Mouse (Mus musculus) limb, embryonic 14.5 days (tissue): ENCODE results near the gene BC048507. TPM values are rescaled to one million over a fixed set of nuclear protein-coding genes. Genes with fewer than 3 reads are reported as not detected.
A peak's percentile ranks its signal among the peaks of the same experiment; 100 is the strongest.
"Not testable (repeated sequence)": the region's sequence is repeated elsewhere in the genome, so short reads cannot be mapped to it uniquely, and the experiment has no call there.

Source experiments
- ATAC-seq: fragments of 200-750 bp; cut with Nextera tagmentation; 2 replicates; pipeline ENCODE4 v1.8.0; 2017; ENCODE audit warnings: low read depth, moderate number of reproducible peaks, moderate TSS enrichment; ENCODE audit not compliant: low FRiP score
- DNase-seq: peaks from one replicate; pipeline ENCODE4 v3.0.0-alpha.2; 2015; ENCODE audit warnings: low spot score
- H3K27ac ChIP-seq: fragments of 300-500 bp; sonication (generic); replicated peaks from 2 replicates; pipeline ENCODE4 v1.5.1; 2014; ENCODE audit warnings: low read depth, mild to moderate bottlenecking, low read length, moderate library complexity, mixed read lengths
- H3K27me3 ChIP-seq: fragments of 300-500 bp; sonication (generic); 2 replicates; pipeline ENCODE4 v1.6.1; 2014; ENCODE audit warnings: low read length, mixed read lengths; ENCODE audit not compliant: control insufficient read depth, insufficient read depth
- H3K36me3 ChIP-seq: fragments of 300-500 bp; sonication (generic); 2 replicates; pipeline ENCODE4 v1.6.1; 2014; ENCODE audit warnings: mild to moderate bottlenecking, low read length, moderate library complexity, mixed read lengths; ENCODE audit not compliant: control insufficient read depth, insufficient read depth
- H3K4me1 ChIP-seq: fragments of 300-500 bp; sonication (generic); 2 replicates; pipeline ENCODE4 v1.6.1; 2014; ENCODE audit warnings: antibody characterized with exemption, low read length, mixed read lengths; ENCODE audit not compliant: control insufficient read depth, insufficient read depth
- H3K4me2 ChIP-seq: fragments of 300-500 bp; sonication (generic); replicated peaks from 2 replicates; pipeline ENCODE4 v1.6.1; 2014; ENCODE audit warnings: low read depth, mild to moderate bottlenecking, low read length, moderate library complexity; ENCODE audit not compliant: severe bottlenecking
- H3K4me3 ChIP-seq: fragments of 300-500 bp; sonication (generic); replicated peaks from 2 replicates; pipeline ENCODE4 v1.5.1; 2014; ENCODE audit warnings: low read length
- H3K9ac ChIP-seq: fragments of 300-500 bp; sonication (generic); 2 replicates; pipeline ENCODE4 v1.6.1; 2014; ENCODE audit warnings: mild to moderate bottlenecking, low read depth, low read length, moderate library complexity; ENCODE audit not compliant: severe bottlenecking
- H3K9me3 ChIP-seq: fragments of 300-500 bp; sonication (generic); 2 replicates; pipeline ENCODE4 v1.6.1; 2016; ENCODE audit warnings: low read length; ENCODE audit not compliant: control insufficient read depth
- POLR2A ChIP-seq: fragments of 200-500 bp; IDR thresholded peaks from 2 replicates; pipeline ENCODE4 v1.8.0; 2012; ENCODE audit warnings: inconsistent platforms, mild to moderate bottlenecking, moderate library complexity, borderline replicate concordance; ENCODE audit not compliant: insufficient read depth, insufficient read length; ENCODE audit errors: extremely low read depth
- WGBS: fragments of 180-500 bp; shearing (Covaris S2); extraction: QIAGEN DNeasy Blood & Tissue Kit; methylation state at CpG from one replicate; pipeline ENCODE4 v1.1.7; 2014; 5-methylcytosine and 5-hydroxymethylcytosine counted together
- polyA plus RNA-seq, 2 experiments: library from polyadenylated mRNA; depleted of rRNA in 1 of 2; stranded (reverse) in 1 of 2; unstranded in 1 of 2; fragments of >200 nt; fragmentation: Nextera tagmentation in 1 of 2; extraction: Ambion mirVana in 1 of 2; gene quantifications; 2 replicates each; pipeline versions ENCODE4 v1.2.1 to v1.2.3; 2012 to 2014

Gene BC048507
- polyA plus RNA-seq (2012; rRNA removed) (not detected in 2 replicates), polyA plus RNA-seq (2014; fragmentation: Nextera tagmentation; extraction: Ambion mirVana) (not detected in 2 replicates)

DNA sequence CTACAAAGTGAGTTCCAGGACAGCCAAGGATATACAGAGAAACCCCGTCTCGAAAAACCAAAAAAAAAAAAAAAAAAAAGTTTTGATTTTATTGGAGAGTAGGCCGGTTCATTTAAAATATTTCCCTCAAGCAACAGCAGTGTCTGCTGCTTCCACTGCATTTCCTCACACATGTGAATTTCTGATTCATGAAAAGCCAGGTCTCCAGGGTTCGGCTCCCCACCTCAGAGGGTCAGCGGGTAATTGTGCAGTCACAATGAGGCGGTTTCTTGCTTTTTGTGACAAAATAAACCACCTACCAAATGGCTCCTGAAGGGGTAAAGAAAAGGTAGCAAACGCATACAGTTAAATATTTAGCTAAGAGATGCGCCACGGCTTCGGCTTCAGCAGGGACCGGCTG lies at the start of gene BC048507:
Gene BC048507, plus strand, starts transcription at position 301 of the 400 bp plus-strand sequence.
- Histone ChIP-seq H3K4me3 (no peak within 1 kb of the TSS), H3K36me3 (no peaks in the 10 kb centered on the region), H3K4me1 (no peaks in the 10 kb centered on the region), H3K4me2 (no peak within 1 kb of the TSS), H3K9ac (no peak within 1 kb of the TSS), H3K27ac (no peak within 1 kb of the TSS), H3K9me3 (no peaks in the 10 kb centered on the region), H3K27me3 (no peaks in the 10 kb centered on the region)
- TF ChIP-seq POLR2A: no peak
- no peak for DNase-seq
- 71% methylated on average over 11 of the region's 11 CpGs for WGBS
- ATAC-seq: no peak

DNA sequence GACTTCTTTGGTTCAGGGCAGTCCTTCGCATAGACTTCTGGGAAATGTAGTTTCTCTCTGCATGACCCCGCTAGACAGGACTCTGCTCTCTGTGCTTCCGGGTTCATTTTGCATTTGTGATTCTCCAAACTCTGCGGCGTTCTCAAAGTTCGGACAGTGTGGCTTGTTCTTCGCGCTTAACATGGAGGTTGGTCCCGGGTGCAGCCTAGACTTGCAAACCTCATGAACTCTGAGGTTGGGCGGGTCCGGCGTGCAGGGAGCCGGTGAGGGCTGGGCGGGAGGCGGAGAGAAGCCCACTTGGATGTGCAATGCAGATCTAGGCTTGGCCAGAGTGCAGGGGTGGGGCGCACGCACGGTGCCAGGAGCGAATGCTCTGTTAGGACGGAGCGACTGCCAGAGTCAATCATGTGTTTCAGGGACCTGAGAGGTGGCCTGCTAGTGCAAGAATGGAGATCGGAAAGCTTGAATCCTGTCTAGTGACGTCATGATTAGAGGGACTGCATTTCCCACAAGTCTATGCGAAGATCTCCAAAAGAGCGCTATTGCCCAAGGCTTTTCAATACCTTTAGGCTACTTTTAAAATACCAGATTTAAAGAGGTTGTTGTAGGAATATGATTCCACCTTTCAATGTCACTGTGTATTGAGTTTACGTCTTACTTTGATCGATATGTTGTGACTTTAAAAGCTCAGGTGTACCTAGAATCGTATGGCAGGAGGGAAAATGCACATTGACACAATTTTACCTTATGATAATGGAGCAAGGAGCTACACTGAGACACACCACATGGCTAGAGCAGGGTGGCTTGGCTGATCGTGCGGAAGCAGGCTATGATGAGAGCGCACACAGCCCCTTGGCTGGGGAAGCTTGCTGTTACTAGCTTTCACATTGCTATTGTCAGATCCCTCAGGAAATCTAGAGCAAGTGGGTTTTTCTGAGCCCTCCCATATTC lies 49.1 kb upstream of the BC048507 start, which contains the start of gene Zfp273:
Gene Zfp273, plus strand, starts transcription at position 31 of the 951 bp plus-strand sequence.
- DNase-seq: peak; percentile 88
- peaks cover 10% of the 10 kb centered on the region; the same call in 1 of the 2 replicates for H3K36me3 ChIP-seq
- ATAC-seq: peak; percentile 97
- H3K27me3 ChIP-seq: no peaks in the 10 kb centered on the region
- H3K4me3 ChIP-seq: peak within 1 kb of the TSS; percentile 87
- H3K27ac ChIP-seq: peak within 1 kb of the TSS; percentile 84
- no peaks in the 10 kb centered on the region for H3K4me1 ChIP-seq
- no peak for TF ChIP-seq POLR2A
- H3K4me2 ChIP-seq: peak within 1 kb of the TSS; percentile 70
- 4% methylated on average over 31 of the region's 31 CpGs for WGBS
- peak within 1 kb of the TSS; percentile 72 for H3K9ac ChIP-seq
- peaks cover 4% of the 10 kb centered on the region; the same call in 1 of the 2 replicates for H3K9me3 ChIP-seq

DNA sequence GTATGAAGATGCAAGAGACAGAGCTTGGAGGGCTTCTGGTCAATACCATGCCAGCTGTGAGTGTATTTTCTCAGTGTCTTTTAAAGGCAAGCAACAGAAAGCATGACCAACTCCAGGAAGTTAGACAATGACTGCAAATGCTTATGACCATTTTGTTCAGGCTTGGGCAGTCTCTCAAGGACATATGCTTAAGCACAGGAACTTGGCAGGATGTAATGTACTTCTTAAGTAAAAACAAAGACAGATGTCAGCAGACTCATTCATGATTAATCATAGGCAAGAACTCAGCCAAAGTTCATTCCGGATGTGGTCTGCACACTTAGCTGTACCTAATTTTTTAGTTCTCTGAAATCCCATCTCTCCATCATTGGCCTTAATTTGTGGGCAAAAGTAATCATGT lies 44.5 kb upstream of the BC048507 start:
- Histone ChIP-seq H3K4me2 (no peak overlapping the region), H3K4me3 (no peak overlapping the region), H3K36me3 (peaks cover 21% of the 10 kb centered on the region; the same call in 1 of the 2 replicates), H3K4me1 (no peaks in the 10 kb centered on the region), H3K27ac (no peak overlapping the region), H3K9ac (no peak overlapping the region), H3K9me3 (peaks cover 4% of the 10 kb centered on the region; the same call in 1 of the 2 replicates), H3K27me3 (no peaks in the 10 kb centered on the region)
- no peak for TF ChIP-seq POLR2A
- DNase-seq (no peak), ATAC-seq (no peak)
- WGBS: 93% methylated on average over 1 of the region's 1 CpGs

DNA sequence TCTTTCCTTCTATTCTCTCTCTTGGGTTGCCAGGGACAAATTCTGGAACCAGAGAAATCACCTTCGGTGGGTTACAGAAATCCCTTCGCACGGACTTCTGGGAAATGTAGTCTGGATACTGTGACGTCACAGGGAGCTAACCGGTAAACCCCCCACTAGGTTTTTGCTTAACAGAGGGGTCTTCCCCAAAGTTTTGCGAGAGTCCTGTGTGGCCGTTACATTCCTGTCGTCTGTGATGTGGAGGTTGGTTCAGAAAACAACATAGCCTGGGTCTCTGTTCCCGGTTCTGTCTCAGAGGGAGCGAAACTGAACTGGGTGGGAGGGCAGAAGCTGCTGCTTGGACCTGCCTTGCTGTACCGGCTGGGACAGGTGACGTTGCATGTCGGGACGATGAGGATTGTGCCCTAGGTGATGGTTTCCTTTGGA lies 32.2 kb upstream of the BC048507 start, which contains the start of gene Gm10037:
Gene Gm10037, plus strand, starts transcription at position 196 of the 426 bp plus-strand sequence.
- H3K4me1 ChIP-seq: no peaks in the 10 kb centered on the region
- peak within 1 kb of the TSS; percentile 46 for H3K4me3 ChIP-seq
- WGBS: 2% methylated on average over 14 of the region's 14 CpGs

DNA sequence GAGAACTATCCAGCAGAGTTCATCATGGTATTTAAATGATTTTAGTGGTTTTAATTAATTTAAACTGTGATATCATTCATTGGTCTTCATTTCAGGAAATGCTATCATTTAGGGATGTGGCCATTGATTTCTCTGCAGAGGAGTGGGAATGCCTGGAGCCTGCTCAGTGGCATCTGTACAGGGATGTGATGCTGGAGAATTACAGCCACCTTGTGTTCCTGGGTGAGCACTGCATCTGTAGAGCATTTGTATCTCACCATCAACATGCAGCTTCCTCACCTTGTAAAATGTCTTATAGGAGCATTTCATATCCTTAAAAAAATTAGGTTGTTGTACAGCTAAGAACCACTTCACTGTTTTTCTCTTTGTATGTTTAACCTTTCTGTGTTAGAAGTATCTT lies 30.0 kb upstream of the BC048507 start:
- not testable (repeated sequence) for H3K4me1 ChIP-seq, H3K9ac ChIP-seq, DNase-seq, H3K36me3 ChIP-seq, H3K9me3 ChIP-seq, H3K4me3 ChIP-seq, H3K27me3 ChIP-seq, H3K4me2 ChIP-seq, ATAC-seq, H3K27ac ChIP-seq

More for the DNA sequence above, 32.2 kb upstream of the BC048507 start, which contains the start of gene Gm10037:
- Histone ChIP-seq H3K27me3 (no peaks in the 10 kb centered on the region), H3K27ac (no peak within 1 kb of the TSS), H3K9me3 (peaks cover 8% of the 10 kb centered on the region), H3K36me3 (peaks cover 9% of the 10 kb centered on the region), H3K4me2 (peak within 1 kb of the TSS; percentile 49), H3K9ac (peak within 1 kb of the TSS; percentile 60)
- ATAC-seq (peak; percentile 87), DNase-seq (peak; percentile 90)
- no peak for TF ChIP-seq POLR2A
